Comparison of ENCODE assay signal across 30 mouse cellular contexts in the genomic region with DNA sequence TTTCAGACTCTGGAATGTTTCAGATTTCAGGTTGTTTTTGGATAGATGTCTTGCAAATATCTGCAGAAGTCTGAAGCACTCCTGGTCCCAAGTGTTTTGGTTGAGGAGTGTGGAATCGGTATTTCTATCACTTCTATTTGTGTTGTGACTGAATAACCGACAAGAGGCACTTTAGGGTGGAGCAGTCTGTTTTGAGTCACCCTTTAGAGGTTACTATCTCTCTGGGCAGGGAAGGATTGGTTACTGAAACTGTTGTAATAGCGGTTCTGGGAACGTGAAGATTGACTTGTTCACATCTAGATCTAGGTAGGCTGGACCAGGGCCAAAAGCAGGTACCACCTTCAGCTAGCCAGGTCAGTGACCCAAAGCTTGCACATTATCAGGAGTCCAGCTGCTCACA. TPM values are rescaled to one million over a fixed set of nuclear protein-coding genes. Genes with fewer than 3 reads are reported as not detected.
DNase-seq lines count a peak whose midpoint lies in the region; ATAC-seq lines count a peak whose summit lies in the region.
"Had no signal": no experiment of that assay in that cellular context is flagged by ENCODE, and none has a peak within 500 bp of the region (broad histone marks: within the 10 kb centered on the region; RNA-seq: fewer than 3 reads in every experiment).

No protein-coding gene starts in this region.

- no peak overlapping the region for H3K27ac ChIP-seq in heart, embryonic 10.5 days
- H3K27ac ChIP-seq in heart, embryonic 12.5 days (ENCODE audit: poor library complexity, severe bottlenecking): no peak overlapping the region
- H3K27ac ChIP-seq in liver, embryonic 12.5 days: peak overlapping the region; percentile 75
- H3K27ac ChIP-seq in midbrain, embryonic 10.5 days (replicated peaks): no peak overlapping the region
- H3K27ac ChIP-seq: embryonic facial prominence, embryonic 15.5 days; heart, embryonic 15.5 days; hindbrain, embryonic 10.5 days; limb, embryonic 15.5 days; neural tube, embryonic 15.5 days had no signal

- no peak overlapping the region for H3K4me3 ChIP-seq in heart, embryonic 10.5 days
- no peak overlapping the region for H3K4me3 ChIP-seq in heart, embryonic 12.5 days
- H3K4me3 ChIP-seq in liver, embryonic 12.5 days: no peak overlapping the region
- no peak overlapping the region for H3K4me3 ChIP-seq in midbrain, embryonic 10.5 days
- H3K4me3 ChIP-seq: embryonic facial prominence, embryonic 15.5 days; heart, embryonic 15.5 days; hindbrain, embryonic 10.5 days; limb, embryonic 15.5 days; myocyte; neural tube, embryonic 15.5 days had no signal

- 52% methylated on average over 4 of the region's 4 CpGs for WGBS in heart, embryonic 10.5 days
- WGBS in heart, embryonic 12.5 days: 36% methylated on average over 4 of the region's 4 CpGs
- 18% methylated on average over 4 of the region's 4 CpGs for WGBS in liver, embryonic 12.5 days (ENCODE audit: insufficient replicate concordance)
- 85% methylated on average over 4 of the region's 4 CpGs for WGBS in midbrain, embryonic 10.5 days

- peaks cover 13% of the 10 kb centered on the region for H3K4me1 ChIP-seq in heart, embryonic 10.5 days
- peaks cover 14% of the 10 kb centered on the region for H3K4me1 ChIP-seq in heart, embryonic 12.5 days (replicated peaks)
- peaks cover 84% of the 10 kb centered on the region for H3K4me1 ChIP-seq in liver, embryonic 12.5 days
- H3K4me1 ChIP-seq in midbrain, embryonic 10.5 days: no peaks in the 10 kb centered on the region
- H3K4me1 ChIP-seq: embryonic facial prominence, embryonic 15.5 days; hindbrain, embryonic 10.5 days; limb, embryonic 15.5 days; neural tube, embryonic 15.5 days had no signal

- no peaks in the 10 kb centered on the region for H3K9me3 ChIP-seq in heart, embryonic 10.5 days
- no peaks in the 10 kb centered on the region for H3K9me3 ChIP-seq in heart, embryonic 12.5 days (replicated peaks)
- no peaks in the 10 kb centered on the region for H3K9me3 ChIP-seq in liver, embryonic 12.5 days (replicated peaks)
- no peaks in the 10 kb centered on the region for H3K9me3 ChIP-seq in midbrain, embryonic 10.5 days (replicated peaks)
- H3K9me3 ChIP-seq: embryonic facial prominence, embryonic 15.5 days; heart, embryonic 15.5 days; hindbrain, embryonic 10.5 days; limb, embryonic 15.5 days; neural tube, embryonic 15.5 days had no signal

- H3K4me2 ChIP-seq in heart, embryonic 12.5 days: no peak overlapping the region
- H3K4me2 ChIP-seq in liver, embryonic 12.5 days: peak overlapping the region; percentile 42
- H3K4me2 ChIP-seq: embryonic facial prominence, embryonic 15.5 days; heart, embryonic 15.5 days; limb, embryonic 15.5 days; neural tube, embryonic 15.5 days had no signal

- H3K27me3 ChIP-seq in heart, embryonic 10.5 days (ENCODE audit: insufficient read depth, poor library complexity, severe bottlenecking): no peaks in the 10 kb centered on the region
- H3K27me3 ChIP-seq in heart, embryonic 12.5 days (replicated peaks): no peaks in the 10 kb centered on the region
- H3K27me3 ChIP-seq in liver, embryonic 12.5 days (replicated peaks): no peaks in the 10 kb centered on the region
- H3K27me3 ChIP-seq in midbrain, embryonic 10.5 days (ENCODE audit: low read depth, poor library complexity, severe bottlenecking): no peaks in the 10 kb centered on the region
- H3K27me3 ChIP-seq: embryonic facial prominence, embryonic 15.5 days; heart, embryonic 15.5 days; limb, embryonic 15.5 days; neural tube, embryonic 15.5 days had no signal

- ATAC-seq in heart, embryonic 12.5 days (ENCODE audit: insufficient number of reproducible peaks, low FRiP score): no peak
- no peak for ATAC-seq in liver, embryonic 12.5 days
- ATAC-seq: activated CD4-positive, CD25-positive, alpha-beta regulatory T cell, adult 4 months; forebrain, embryonic 16.5 days had no signal

- H3K9ac ChIP-seq in heart, embryonic 12.5 days: no peak overlapping the region
- 0 out of 2 replicates have a peak overlapping the region, but pooled peaks have one; percentile 35 for H3K9ac ChIP-seq in liver, embryonic 12.5 days
- H3K9ac ChIP-seq: embryonic facial prominence, embryonic 15.5 days; heart, embryonic 15.5 days; limb, embryonic 15.5 days; neural tube, embryonic 15.5 days had no signal

- DNase-seq in heart, embryonic 10.5 days (ENCODE audit: low spot score): peak; percentile 14
- DNase-seq in CD4-positive helper T cell, adult 2 months (ENCODE audit: low read depth, low spot score): peak; percentile 52
- DNase-seq in naive thymus-derived CD4-positive, alpha-beta T cell, adult 2 months (ENCODE audit: low read depth): peak; percentile 26
- no peak for DNase-seq in adrenal gland, postnatal 10 days
- DNase-seq in midbrain, embryonic 10.5 days (ENCODE audit: low spot score): no peak
- DNase-seq: adrenal gland, postnatal 25 days; cerebellum, adult 2 months; cerebellum, postnatal 36 days; kidney, adult 8-10 months; kidney, postnatal 14 days; lung, postnatal 10 days; midbrain, embryonic 14.5 days; right cerebral cortex, postnatal 14 days had no signal

- no peaks in the 10 kb centered on the region for H3K36me3 ChIP-seq in heart, embryonic 10.5 days
- H3K36me3 ChIP-seq in heart, embryonic 12.5 days: no peaks in the 10 kb centered on the region
- H3K36me3 ChIP-seq in liver, embryonic 12.5 days: no peaks in the 10 kb centered on the region
- H3K36me3 ChIP-seq in midbrain, embryonic 10.5 days: no peaks in the 10 kb centered on the region
- H3K36me3 ChIP-seq: embryonic facial prominence, embryonic 15.5 days; heart, embryonic 15.5 days; hindbrain, embryonic 10.5 days; limb, embryonic 15.5 days; neural tube, embryonic 15.5 days had no signal

RNA-seq across cellular contexts. Expression of a gene that starts 51.5 kb away (rescaled TPM):
- 25.5 and 30.8 TPM in 2 replicates for polyA plus RNA-seq in heart, embryonic 10.5 days (2016; fragmentation: Nextera tagmentation; extraction: Ambion mirVana)
- 36.1 and 37.2 TPM in 2 replicates for polyA plus RNA-seq in heart, embryonic 12.5 days (2016; fragmentation: Nextera tagmentation; extraction: Ambion mirVana)
- 36.2 and 39.8 TPM in 2 replicates for polyA plus RNA-seq in liver, embryonic 12.5 days (2016; fragmentation: Nextera tagmentation; extraction: Ambion mirVana)
- total RNA-seq in adrenal gland, postnatal 10 days (2021): 10 to 100 TPM; 24.7 to 28.1 TPM
- polyA plus RNA-seq in midbrain, embryonic 10.5 days (2016; fragmentation: Nextera tagmentation; extraction: Ambion mirVana): 26.4 and 28.7 TPM in 2 replicates
- polyA plus RNA-seq: myocyte had no signal

RNA-seq across cellular contexts. Expression of a gene that starts 51.7 kb away (rescaled TPM):
- 0.13 TPM in 1 of 2 replicates, not detected in the other for polyA plus RNA-seq in heart, embryonic 10.5 days (2016; fragmentation: Nextera tagmentation; extraction: Ambion mirVana)
- not detected in 2 replicates for polyA plus RNA-seq in heart, embryonic 12.5 days (2016; fragmentation: Nextera tagmentation; extraction: Ambion mirVana)
- polyA plus RNA-seq in liver, embryonic 12.5 days (2016; fragmentation: Nextera tagmentation; extraction: Ambion mirVana): not detected in 2 replicates
- not detected for total RNA-seq in adrenal gland, postnatal 10 days (2021)
- polyA plus RNA-seq in midbrain, embryonic 10.5 days (2016; fragmentation: Nextera tagmentation; extraction: Ambion mirVana): 0.17 and 0.19 TPM in 2 replicates
- total RNA-seq: adrenal gland, postnatal 25 days; ES-E14; gastrocnemius, adult 18-20 months; granulocyte monocyte progenitor cell, adult 5-6 weeks; layer of hippocampus, adult 8-10 months had no signal
- polyA plus RNA-seq: activated CD4-positive, CD25-positive, alpha-beta regulatory T cell, adult 4 months; embryonic facial prominence, embryonic 15.5 days; forebrain, embryonic 16.5 days; heart, embryonic 15.5 days; limb, embryonic 15.5 days; midbrain, embryonic 14.5 days; myocyte; neural tube, embryonic 15.5 days; stomach, embryonic 16.5 days had no signal

RNA-seq across cellular contexts. Expression of a gene that starts 59.7 kb away (rescaled TPM):
- 0.22 and 5.8 TPM in 2 replicates for polyA plus RNA-seq in heart, embryonic 10.5 days (2016; fragmentation: Nextera tagmentation; extraction: Ambion mirVana)
- 0.15 and 0.87 TPM in 2 replicates for polyA plus RNA-seq in heart, embryonic 12.5 days (2016; fragmentation: Nextera tagmentation; extraction: Ambion mirVana)
- 50.0 and 50.6 TPM in 2 replicates for polyA plus RNA-seq in liver, embryonic 12.5 days (2016; fragmentation: Nextera tagmentation; extraction: Ambion mirVana)
- 10 to 100 TPM; 21.6 to 49.2 TPM for total RNA-seq in adrenal gland, postnatal 10 days (2021)
- not detected in 2 replicates for polyA plus RNA-seq in midbrain, embryonic 10.5 days (2016; fragmentation: Nextera tagmentation; extraction: Ambion mirVana)
- total RNA-seq: adrenal gland, postnatal 25 days; gastrocnemius, adult 18-20 months; granulocyte monocyte progenitor cell, adult 5-6 weeks; layer of hippocampus, adult 8-10 months; left cerebral cortex, postnatal 36 days; megakaryocyte, adult 5-6 weeks had no signal
- polyA plus RNA-seq: activated CD4-positive, CD25-positive, alpha-beta regulatory T cell, adult 4 months; cerebellum, adult 2 months; embryonic facial prominence, embryonic 15.5 days; forebrain, embryonic 16.5 days; hindbrain, embryonic 10.5 days; midbrain, embryonic 14.5 days; myocyte; neural tube, embryonic 15.5 days had no signal

Comparison
In these comparisons a context has a peak if more than half of its experiments do, and no peak if none do; other contexts are left out.
1. DNase-seq: peak in heart, embryonic 10.5 days (single experiment), CD4-positive helper T cell, adult 2 months (single experiment) and naive thymus-derived CD4-positive, alpha-beta T cell, adult 2 months (single experiment); none in adrenal gland, postnatal 10 days (single experiment) and midbrain, embryonic 10.5 days (single experiment).